Mouse (Mus musculus) heart, postnatal 0 days (tissue): ENCODE data around the gene Cbl.

Experiments used
- CTCF ChIP-seq: IDR thresholded peaks from 2 replicates; pipeline ENCODE4 v1.5.1; 2016; ENCODE audit warnings: antibody characterized with exemption, control low read depth, low read depth
- EP300 ChIP-seq: IDR thresholded peaks from 2 replicates; pipeline ENCODE4 v1.6.1; 2016; ENCODE audit warnings: antibody characterized with exemption, low read depth

GRCm38 (mm10) chr9:44225993-44226392 is 7.9 kb downstream of the Cbl start:
- TF ChIP-seq CTCF, result no peak
- TF ChIP-seq EP300, result no peak
